Mouse (Mus musculus) T-helper 17 cell (primary cell): Measurements from ENCODE around the gene Nfic.
"Not testable (repeated sequence)": the region's sequence is repeated elsewhere in the genome, so short reads cannot be mapped to it uniquely, and the experiment has no call there.

ENCODE experiments used
- in situ Hi-C, 2 experiments: fragments of 300-600 bp; cut with MboI, MseI; formaldehyde crosslinking; loops; 1 replicate in 1 of 2; 2 replicates in 1 of 2; pipeline ENCODE4 v1.15.1; 2025; ENCODE audit warnings: high pct_unique_total_duplicates in 2 of 2

Nfic gene

DNA sequence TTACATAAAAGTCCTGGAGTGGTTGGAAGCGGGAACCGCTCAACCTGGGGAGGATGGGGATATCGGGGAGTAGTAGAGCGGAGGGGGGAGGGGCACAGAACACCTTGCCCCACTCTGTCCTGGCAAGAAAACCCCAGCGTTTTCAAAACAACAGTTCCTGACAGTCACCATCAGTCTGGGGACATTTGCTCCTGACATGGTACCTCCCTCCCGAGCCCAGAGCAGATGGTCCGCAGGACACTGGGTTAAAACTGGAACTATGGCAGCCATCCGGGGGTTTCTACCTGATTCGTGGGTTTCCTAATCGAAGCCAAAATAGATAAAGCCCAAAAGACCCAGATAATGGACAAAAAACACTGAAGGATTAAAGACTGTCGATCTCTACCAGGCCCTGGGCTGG, 5.5 kb upstream of the Nfic start:
- in situ Hi-C loops: no loop called here

DNA sequence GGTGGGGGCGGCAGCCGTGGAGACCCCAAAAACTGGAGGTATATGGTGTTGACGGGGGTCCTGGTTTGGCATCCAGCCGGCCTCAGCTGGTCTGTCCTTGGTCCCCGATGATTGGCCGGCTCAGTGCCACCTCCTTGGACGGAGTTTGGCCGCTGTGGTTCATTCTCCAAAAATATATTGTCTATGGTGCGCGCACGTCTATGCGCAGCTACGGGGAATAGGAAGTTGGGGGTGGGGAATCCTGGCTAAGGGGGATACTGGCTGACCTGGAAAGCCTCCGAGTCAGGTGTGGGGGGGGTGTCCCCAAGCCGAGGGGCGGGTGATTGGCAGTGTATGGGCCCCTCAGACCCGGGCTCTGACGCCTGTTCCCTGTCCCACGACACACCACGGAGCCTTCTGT, 5.0 kb upstream of the Nfic start:
- in situ Hi-C loops: no loop called here

DNA sequence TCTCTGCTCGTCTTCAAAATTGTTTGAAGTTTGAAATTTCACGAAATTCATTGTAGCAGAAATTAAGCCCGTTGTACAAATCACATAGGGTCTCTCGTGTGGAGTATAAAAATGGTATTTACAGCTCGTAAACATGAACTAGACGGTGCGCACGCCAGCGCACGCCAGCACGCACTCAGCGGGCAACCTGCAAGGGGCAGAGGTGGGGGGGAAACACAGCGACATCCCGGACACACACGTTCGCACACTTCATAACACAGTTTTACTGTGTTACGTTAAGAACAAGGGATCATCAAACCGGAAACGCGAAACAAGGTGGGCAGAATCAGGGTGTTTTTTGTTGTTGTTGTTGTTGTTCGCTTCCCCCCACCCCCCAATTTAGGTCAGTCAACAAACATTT, 4.0 kb upstream of the Nfic start:
- in situ Hi-C loops: no loop called here

DNA sequence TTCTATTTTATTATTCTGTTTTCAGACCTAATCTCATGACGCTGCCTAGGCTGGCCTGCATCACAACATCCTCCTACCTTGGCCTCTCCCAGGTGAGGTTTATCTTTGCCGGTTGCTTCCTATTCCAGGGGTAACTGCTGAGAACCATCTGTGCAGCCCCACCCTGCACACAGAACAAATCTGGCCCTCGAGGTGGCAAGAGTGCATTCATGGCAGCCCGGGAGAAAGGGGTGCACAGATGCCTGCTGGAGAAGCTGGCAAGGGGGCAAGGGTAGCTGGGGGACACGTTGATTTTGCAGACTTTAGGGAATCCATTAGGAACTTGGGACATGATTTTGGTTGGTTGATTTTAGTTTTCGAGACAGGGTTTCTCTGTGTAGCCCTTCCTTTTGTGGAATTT, 2.8 kb upstream of the Nfic start:
- in situ Hi-C loops: no loop called here

DNA sequence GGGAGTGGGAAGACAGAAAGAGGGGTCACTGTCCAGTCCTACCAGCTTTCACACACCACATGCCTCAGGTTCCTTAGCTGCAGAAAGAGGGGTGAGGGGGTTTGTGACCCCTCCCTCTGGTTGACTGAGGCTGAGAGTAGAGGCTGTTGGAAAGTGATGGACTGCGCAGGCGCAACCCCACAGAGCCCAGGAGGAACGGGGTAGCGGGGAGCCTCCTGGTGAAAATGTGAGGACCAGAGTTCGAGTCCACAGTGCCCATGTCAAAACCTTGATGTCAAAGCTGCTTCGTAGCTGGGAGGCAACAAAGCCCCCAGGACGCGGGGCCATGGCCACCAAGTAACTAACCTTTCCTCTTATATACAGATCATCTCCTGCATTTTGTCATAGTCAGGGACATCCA, 2.2 kb upstream of the Nfic start:
- in situ Hi-C loops: no loop called here

DNA sequence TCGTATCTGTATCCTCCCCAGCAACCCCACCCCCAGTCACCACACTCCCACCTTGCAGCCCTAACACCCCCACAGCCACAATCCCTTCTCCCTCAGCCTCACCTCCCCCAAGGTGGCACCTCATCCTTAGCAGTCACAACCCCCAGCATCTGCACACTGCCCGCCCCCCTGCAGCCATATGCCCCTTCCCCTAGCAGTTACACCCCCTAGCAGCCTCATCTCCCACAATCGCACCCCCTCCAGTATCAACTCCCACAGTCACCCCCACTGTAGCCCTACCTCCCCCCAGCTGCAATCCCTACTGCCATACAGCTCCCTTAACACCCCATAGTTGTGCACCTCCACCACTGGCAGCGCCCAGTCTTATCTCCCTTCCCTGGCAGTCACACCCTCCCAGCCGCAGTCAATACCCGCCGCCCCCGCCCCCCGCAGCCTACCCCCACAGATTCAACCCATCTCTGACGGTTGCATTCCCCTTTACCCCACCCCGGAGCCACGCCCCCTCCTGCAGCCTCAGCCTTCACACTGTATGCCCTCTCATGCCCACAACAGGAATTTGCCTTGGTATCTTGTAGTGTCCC, 1.6 kb upstream of the Nfic start:
- in situ Hi-C loops: no loop called here

DNA sequence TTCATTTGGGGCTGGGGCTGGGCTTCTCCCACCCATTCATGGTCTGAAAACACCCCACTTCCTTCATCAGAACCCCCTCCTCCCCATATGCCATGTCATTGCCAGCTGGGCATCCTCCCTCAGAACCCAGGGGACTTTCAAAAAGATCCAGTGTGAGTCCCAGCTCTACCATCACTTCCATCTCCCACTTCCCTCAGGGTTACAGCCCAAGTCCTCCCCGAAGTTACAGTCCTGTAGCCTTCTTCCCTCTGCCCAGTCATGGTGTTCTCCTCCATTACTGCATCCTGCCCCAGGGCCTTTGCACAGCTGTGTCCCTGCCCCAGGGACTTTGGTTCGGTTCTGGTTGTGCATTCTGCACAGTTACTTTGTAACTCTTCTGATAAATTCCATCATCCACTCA, 1.3 kb downstream of the Nfic start:
- in situ Hi-C loops: loop anchor here in 1 of 2 experiments (5.0 kb wide), 1 partner anchor 62 kb away; the partner anchor contains the start of gene Smim24

DNA sequence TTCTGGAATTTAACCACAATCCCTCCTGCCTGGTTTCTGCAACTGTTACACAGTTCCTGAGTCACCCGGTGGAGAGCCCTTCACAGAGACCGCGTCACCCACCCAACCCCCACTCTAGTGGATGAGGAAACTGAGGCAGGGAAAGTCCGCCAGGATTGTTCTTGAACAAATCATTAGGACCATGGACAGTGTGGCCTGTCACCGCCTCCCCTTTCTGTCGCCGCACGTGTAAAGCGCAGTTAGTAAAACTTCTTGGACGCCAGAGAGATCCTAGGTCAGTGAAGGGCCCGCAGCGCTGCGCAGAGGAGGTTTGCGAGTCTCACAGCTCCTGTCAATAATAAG, 2.5 kb downstream of the Nfic start:
- in situ Hi-C loops: loop anchor here in 1 of 2 experiments (5.0 kb wide), 1 partner anchor 61 kb away; the partner anchor contains the start of gene Smim24

DNA sequence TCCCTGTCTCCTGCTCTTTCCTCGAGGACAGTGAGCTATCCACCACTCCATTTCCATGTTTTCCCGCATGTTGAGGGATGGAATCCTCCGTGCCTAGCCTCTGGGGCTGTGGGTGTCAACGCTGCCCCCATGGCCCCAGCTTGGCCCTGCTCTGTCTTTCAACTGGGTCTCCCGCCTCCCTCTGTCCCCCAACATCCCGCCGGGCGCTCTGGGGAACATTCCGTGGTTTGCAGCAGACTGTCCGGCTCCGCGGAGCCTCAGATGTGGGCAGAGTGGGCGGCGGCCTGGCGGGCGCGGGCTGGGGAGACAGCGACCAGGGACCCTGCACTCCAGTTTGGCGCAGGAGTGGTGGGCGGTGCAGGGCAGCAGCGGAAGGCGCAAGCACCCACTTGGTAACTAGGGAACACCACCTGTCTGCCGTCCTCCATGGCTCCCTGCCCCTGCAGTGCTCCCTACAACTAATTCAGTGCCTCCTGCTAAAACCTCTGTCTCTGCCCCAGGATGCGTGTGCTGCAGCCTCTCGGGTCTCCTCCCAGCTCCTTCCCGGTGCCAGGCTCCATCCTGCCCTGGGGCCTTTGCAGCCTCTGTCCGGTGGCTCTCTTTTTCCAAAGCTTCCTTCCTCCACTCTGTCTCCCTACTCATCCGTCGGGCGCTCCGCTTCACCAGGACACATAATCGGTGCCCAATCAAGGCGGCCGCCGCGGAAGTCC, 3.0 kb downstream of the Nfic start:
- in situ Hi-C loops: loop anchor here in 1 of 2 experiments (5.0 kb wide), 1 partner anchor 60 kb away; the partner anchor contains the start of gene Smim24

DNA sequence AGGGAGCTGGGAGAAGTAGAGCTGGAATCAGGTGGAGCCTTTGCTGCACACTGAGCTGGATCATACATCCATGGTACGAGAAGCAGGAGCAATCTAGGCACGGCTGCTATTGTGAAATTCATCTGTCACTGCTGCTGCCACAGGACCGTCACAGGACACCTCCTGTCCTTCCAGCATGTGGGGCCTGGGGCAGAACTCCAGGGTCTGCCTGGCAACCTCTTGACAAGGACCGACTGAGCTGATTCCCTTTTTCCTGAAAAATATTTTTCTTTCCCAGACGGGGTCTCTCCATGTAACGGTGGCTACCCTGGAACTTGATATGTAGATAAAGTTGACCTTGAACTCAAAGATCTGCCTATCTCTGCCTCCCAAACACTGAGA, 4.1 kb downstream of the Nfic start:
- in situ Hi-C loops: loop anchor here in 1 of 2 experiments (5.0 kb wide), 1 partner anchor 59 kb away; the partner anchor contains the start of gene Smim24

DNA sequence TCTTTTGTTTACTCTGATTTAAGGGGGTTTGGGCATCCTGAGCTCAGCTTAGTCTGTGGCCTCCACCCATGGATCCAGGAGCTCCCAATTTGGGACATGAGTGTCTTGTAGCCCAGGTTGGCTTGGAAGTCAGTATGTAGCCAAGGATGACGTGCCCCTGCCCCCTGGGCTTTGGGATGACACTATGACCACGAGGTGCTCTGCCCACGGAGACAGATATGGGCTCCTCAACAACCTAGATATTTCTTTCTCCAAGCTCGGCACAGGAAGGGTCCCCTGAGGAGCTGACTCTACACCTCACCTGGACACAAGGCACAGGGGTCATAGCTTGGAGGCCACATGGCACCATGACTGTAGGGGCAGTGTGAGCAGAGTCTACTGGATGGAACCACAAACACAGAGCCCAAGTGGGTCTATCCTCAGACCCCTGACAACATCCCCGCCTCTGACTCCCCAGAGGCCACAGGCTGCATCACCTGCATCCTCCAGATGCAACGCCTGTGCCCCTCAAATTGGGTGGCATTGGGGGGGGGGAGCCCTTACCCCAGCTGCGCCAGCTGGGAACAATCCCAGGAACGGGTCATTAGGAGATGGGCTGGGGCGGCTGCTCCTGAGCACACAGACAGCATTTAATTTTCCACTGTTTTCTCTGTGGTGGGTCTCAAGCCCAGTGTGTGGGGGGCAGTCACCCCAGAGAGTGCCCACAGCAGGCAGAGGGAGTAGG, 4.6 kb downstream of the Nfic start:
- in situ Hi-C loops: loop anchor here in 1 of 2 experiments (5.0 kb wide), 1 partner anchor 59 kb away; the partner anchor contains the start of gene Smim24

DNA sequence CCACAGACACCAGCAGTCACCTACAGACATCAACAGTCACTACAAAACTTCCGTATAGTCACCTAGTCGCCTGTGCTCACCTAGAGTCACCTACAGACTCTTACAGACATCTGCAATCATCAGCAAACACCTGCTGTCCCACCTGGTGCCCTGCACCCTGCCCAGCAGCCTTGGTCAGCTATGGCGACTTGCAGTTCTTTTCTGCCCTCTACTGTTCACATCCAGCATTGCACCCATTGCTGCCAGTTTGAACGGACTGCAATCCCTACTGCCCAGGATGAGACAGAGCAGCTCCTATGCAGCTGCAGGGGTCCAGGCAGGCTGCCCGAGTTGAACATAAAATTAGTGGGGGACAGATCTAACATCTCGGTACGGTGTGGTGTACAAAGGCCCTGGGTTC, 5.3 kb downstream of the Nfic start:
- in situ Hi-C loops: loop anchor here in 1 of 2 experiments (5.0 kb wide), 1 partner anchor 58 kb away; the partner anchor contains the start of gene Smim24

DNA sequence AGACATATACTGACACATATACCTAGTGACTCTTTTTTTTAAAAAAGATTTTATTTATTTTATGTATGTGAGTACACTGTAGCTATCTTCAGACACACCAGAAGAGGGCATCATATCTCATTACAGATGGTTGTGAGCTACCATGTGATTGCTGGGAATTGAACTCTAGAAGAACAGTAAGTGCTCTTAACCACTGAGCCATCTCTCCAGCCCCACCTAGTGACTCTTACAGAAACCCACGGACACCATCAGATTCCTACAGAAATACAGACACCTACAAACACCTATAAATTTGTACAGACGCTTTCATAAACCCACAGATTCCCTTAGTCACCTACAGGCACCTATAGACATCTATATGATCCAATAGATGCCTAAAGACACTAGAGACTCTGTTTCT, 9.9 kb downstream of the Nfic start:
- in situ Hi-C loops: not testable (repeated sequence)

DNA sequence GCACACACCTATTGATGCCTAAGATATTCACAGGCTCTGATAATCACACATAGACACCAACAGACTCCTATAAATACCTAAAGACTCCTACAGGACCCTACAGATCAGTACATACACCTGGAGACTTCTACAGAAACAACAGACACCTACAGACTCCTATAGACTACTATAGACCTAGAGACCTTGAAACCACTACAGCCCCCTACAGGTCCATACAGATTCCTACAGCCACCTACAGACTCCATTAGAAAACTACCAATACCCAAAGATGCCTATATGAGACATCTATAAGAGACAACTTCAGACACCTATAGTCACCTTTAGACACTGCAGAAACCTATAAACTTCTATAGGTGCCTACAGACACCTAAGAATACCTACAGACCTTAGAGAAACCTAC, 14.4 kb downstream of the Nfic start:
- in situ Hi-C loops: loop anchor here in 1 of 2 experiments (5.0 kb wide), 1 partner anchor 49 kb away; the partner anchor contains the start of gene Smim24

DNA sequence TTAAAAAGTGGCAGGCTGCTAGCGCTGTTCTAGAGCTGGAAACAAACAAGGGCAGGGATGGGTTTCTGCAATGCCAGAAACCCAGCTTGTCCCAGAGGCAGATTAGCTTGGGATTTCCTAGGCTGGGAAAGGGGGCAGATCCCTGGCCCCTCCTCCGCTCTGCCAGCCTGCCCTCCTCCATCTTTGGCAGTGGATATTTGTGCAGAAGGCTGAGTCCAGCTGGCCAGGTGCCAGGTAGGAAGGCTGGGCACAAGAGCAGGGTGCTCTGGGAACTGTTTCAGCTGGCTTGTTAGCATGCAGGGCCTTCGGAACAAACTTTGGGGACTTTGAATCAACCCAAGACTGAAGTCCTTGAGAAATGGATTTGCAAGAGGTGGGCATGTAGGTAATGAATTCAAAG, 20.0 kb downstream of the Nfic start:
- in situ Hi-C loops: no loop called here

DNA sequence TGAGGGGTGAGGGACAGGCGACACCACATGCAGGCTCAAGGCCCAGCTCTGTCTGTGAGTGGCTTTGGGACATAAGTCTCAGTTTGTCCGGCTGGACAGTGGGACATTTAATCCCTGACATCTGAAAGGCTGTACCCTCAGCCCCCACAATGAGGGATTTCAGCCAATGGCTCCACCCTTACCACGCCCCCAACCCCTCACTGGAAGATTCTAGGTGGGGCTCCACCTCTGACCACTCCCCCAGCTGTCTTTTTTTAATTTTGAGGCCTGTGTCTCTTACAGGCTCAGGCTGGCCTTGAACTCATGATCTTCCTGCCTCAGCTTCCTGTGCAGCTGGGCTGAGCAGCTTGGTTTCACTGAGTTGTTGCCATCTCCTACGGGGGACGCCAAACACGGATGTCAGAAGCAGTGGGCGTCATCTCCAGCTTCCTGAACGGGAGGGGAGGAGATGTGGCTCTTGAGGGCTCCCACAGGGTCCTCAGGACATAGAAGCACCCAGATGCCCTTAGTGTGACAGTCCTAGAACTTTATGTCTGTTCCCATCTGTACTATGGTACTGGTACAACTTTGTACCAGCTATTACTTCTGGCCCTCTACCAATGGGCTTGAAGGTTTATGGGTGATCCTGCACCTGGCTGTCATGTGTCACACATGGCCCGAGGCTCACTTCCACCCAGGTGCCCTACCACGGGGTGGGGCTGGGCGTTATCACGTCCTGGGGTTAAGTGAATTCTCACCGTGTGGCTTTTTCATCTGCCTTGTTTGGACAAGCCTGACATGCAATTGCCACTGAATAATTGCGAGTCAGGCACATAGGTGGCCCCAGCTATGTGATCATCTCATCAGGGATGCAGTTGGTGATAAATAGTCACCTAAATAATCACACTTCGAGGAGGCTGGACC, 20.8 kb downstream of the Nfic start:
- in situ Hi-C loops: no loop called here

DNA sequence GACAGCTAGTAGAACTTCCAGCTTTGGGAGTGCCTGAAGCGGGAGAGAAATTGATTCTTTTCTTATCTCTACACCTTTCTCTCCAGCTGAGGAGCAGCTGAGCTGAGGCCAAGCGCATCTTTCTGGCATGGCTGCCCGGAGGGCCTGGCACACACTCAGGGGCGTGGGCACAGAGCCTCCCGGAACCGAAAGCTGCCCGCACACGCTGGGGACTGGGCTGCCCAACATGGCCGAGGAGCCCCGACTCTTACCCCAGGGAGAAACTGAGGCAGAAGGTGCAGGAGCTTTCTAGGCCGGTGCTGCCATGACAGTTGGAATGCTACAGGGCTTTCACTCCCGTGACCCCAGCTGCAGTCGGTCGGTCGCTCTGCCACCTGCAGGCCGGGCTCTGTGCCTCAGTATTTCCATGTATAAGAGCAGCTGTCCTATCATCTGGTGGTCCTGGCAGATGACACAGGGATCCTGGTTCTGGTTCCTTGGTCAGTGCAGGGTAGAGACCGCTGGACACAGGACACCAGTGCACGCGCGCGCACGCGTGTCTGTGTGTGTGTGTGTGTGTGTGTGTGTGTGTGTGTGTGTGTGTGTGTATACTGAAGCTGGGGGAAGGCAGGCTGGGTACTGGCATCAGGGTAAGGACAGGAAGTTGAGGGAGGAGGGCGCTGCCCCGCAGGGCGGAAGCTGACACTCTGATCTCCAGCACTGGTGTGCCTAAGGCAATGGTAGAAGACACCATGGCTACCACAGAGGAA, 21.7 kb downstream of the Nfic start:
- in situ Hi-C loops: no loop called here

DNA sequence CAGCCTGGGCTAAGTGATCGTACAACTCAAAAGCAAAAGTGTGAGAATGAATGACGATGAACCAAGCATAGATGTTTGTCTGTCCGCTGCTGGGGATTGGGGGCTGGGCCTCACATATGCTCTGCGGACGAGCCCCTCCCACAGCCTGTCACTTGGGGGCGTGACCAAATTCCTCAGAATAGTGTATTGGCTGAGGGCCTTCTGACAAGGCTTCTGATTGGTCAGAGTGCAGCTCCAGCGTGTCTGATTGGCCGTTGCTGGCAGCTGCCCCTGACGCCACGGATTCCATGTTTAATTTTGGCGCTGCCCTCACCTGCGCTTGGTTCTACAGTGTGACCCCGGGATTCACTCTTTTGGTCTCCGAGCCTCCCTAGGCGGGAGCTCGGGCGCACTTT, 22.6 kb downstream of the Nfic start:
- in situ Hi-C loops: no loop called here

DNA sequence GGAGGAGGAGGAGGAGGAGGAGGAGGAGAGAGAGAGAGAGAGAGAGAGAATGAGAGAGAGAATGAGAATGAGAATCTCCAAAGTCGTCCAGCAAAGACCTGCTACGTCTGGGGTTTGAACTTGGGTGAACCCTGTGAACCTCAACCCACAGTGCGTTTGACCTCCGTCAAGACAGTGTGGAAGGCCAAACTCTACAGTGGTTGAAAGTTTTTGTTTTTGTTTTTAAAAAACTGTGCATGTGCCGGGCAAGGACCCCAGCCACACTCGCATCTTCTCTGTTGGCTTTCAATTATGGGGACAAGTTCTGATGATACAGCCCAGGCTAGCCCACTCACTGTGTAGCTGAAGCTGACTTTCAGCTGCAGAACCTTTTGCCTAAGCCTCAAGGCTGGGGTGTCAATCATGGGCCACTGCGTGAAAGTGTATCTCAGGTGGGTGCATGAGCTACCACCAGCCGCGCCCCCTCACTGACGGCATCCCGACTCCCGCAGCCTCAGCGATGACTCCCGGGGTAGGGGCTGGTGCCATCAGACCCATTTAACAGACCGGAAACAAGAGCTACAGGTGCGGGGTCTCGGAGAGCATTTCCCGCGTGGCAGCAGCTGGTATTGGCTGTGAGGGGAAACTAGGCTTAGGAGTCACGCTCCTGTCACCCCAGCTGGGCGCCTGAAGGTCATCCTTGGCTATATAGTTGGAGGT, 23.1 kb downstream of the Nfic start:
- in situ Hi-C loops: no loop called here

DNA sequence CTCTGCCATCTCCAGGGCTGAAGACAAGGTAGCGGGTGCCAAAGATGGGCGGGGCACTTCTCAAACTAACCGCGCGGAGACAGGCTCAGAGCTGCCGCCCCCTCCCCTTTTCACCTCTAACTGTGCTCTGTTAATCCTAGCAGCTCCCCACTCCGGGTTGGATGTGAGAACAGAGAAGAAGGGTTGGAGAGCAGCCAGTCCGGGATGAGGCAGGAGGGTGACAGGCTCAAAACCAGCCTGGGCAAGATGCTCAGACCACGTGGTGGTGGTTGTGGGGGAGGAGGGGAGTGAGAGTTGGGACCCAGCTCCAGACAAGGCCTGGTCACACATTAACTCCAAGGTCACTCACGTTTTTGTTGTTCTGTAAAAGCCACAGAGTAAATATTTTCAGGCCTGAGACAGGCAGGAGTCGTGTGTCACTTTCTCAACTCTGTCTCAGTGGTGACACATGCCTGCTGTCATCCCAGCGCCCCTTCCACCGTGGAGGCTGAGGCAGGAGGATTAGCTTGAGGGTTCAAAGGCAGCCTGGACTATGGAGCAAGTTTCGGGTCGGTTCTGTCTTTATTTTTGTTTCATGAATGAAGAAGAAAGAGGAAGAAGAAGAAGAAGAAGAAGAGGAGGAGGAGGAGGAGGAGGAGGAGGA, 23.8 kb downstream of the Nfic start:
- in situ Hi-C loops: no loop called here
